In genomic region chr7:30730064-30730722, GRCm38 (mm10) we compare ENCODE assay signal across 11 mouse cellular contexts. TPM values are rescaled to one million over a fixed set of nuclear protein-coding genes. Genes with fewer than 3 reads are reported as not detected.
A peak's percentile ranks its signal among the peaks of the same experiment; 100 is the strongest.
DNase-seq lines count a peak whose midpoint lies in the region; ATAC-seq and TF ChIP-seq lines count a peak whose summit lies in the region.
"Not testable (repeated sequence)": the region's sequence is repeated elsewhere in the genome, so short reads cannot be mapped to it uniquely, and the experiment has no call there.
"Had no signal": no experiment of that assay in that cellular context is flagged by ENCODE, and none has a peak within 500 bp of the region (broad histone marks: within the 10 kb centered on the region; RNA-seq: fewer than 3 reads in every experiment).

No protein-coding gene starts in this region.

- H3K4me2 ChIP-seq in heart, embryonic 15.5 days: peak overlapping the region; percentile 82
- H3K4me2 ChIP-seq in intestine, postnatal 0 days (replicated peaks; ENCODE audit: low read depth): peak overlapping the region; percentile 79
- H3K4me2 ChIP-seq in limb, embryonic 15.5 days: peak overlapping the region; percentile 71

- 4% methylated on average over 16 of the region's 22 CpGs for WGBS in cerebellum, adult 2 months
- 14% methylated on average over 22 of the region's 22 CpGs for whole genome bisulfite sequencing in heart, embryonic 15.5 days
- 15% methylated on average over 18 of the region's 22 CpGs for WGBS in intestine, postnatal 0 days
- 30% methylated on average over 11 of the region's 22 CpGs for WGBS in limb, embryonic 15.5 days
- WGBS in midbrain, embryonic 10.5 days: 44% methylated on average over 9 of the region's 22 CpGs

- H3K9ac ChIP-seq in ES-Bruce4 (ENCODE audit: low read depth, poor library complexity, severe bottlenecking): peak overlapping the region; percentile 71
- H3K9ac ChIP-seq in heart, embryonic 15.5 days: peak overlapping the region; percentile 79
- peak overlapping the region; percentile 76; the same call in 1 of the 2 replicates for H3K9ac ChIP-seq in intestine, postnatal 0 days (ENCODE audit: low read depth, low read length)
- peak overlapping the region; percentile 50; the same call in 1 of the 2 replicates for H3K9ac ChIP-seq in limb, embryonic 15.5 days

- not testable (repeated sequence) for H3K4me1 ChIP-seq in ES-Bruce4 (ENCODE audit: control insufficient read depth, insufficient read depth, low read length); intestine, postnatal 0 days (replicated peaks; ENCODE audit: control insufficient read depth, insufficient read depth, low read length)
- H3K4me1 ChIP-seq in cerebellum, adult 2 months (ENCODE audit: control insufficient read depth, insufficient read depth, low read length): peaks cover 14% of the 10 kb centered on the region
- H3K4me1 ChIP-seq in heart, embryonic 15.5 days (replicated peaks): peaks cover 18% of the 10 kb centered on the region
- peaks cover 19% of the 10 kb centered on the region for H3K4me1 ChIP-seq in limb, embryonic 15.5 days
- H3K4me1 ChIP-seq in midbrain, embryonic 10.5 days: peaks cover 24% of the 10 kb centered on the region

- not testable (repeated sequence) for H3K9me3 ChIP-seq in ES-Bruce4 (replicated peaks; ENCODE audit: control insufficient read depth, insufficient read depth, low read length, poor library complexity, severe bottlenecking); heart, embryonic 15.5 days (replicated peaks); intestine, postnatal 0 days (ENCODE audit: control insufficient read depth); limb, embryonic 15.5 days; midbrain, embryonic 10.5 days (replicated peaks)

- ATAC-seq in erythroid progenitor cell, adult 5-6 weeks (replicated peaks; ENCODE audit: low FRiP score, poor library complexity, severe bottlenecking): peak; percentile 22
- not testable (repeated sequence) for ATAC-seq in heart, embryonic 15.5 days (replicated peaks; ENCODE audit: insufficient number of reproducible peaks, insufficient read depth, low FRiP score, low read depth); intestine, postnatal 0 days; limb, embryonic 15.5 days (ENCODE audit: insufficient number of reproducible peaks, low FRiP score, low TSS enrichment, low read depth)

- H3K27me3 ChIP-seq in ES-Bruce4 (ENCODE audit: control insufficient read depth, insufficient read depth, low read length, poor library complexity, severe bottlenecking); cerebellum, adult 2 months (ENCODE audit: control insufficient read depth, insufficient read depth, low read length); heart, embryonic 15.5 days; intestine, postnatal 0 days (replicated peaks; ENCODE audit: control insufficient read depth, insufficient read depth, low read length); limb, embryonic 15.5 days; midbrain, embryonic 10.5 days (ENCODE audit: low read depth, poor library complexity, severe bottlenecking): not testable (repeated sequence)

- not testable (repeated sequence) for TF ChIP-seq EP300 in ES-Bruce4 (IDR thresholded peaks at IDR 0.05; ENCODE audit: insufficient read depth, low read depth, low read length)

- H3K4me3 ChIP-seq in ES-Bruce4 (ENCODE audit: low read depth, low read length): peak overlapping the region; percentile 83
- peak overlapping the region; percentile 97 for H3K4me3 ChIP-seq in cerebellum, adult 2 months (replicated peaks; ENCODE audit: insufficient read depth, low read depth, low read length)
- H3K4me3 ChIP-seq in heart, embryonic 15.5 days: peak overlapping the region; percentile 67
- H3K4me3 ChIP-seq in intestine, postnatal 0 days (ENCODE audit: low read depth, low read length): peak overlapping the region; percentile 81
- peak overlapping the region; percentile 69 for H3K4me3 ChIP-seq in limb, embryonic 15.5 days
- H3K4me3 ChIP-seq in midbrain, embryonic 10.5 days: peak overlapping the region; percentile 86

- TF ChIP-seq CTCF in ES-Bruce4 (IDR thresholded peaks at IDR 0.05; ENCODE audit: low read depth, low read length); cerebellum, adult 2 months (IDR thresholded peaks at IDR 0.05; ENCODE audit: borderline replicate concordance, insufficient read depth, low read depth, low read length); intestine, postnatal 0 days (IDR thresholded peaks at IDR 0.05; ENCODE audit: low read depth): not testable (repeated sequence)

- TF ChIP-seq POLR2A in ES-Bruce4 (IDR thresholded peaks at IDR 0.05; ENCODE audit: insufficient read depth, low read length); cerebellum, adult 2 months (IDR thresholded peaks at IDR 0.05; ENCODE audit: borderline replicate concordance, insufficient read depth, low read length): not testable (repeated sequence)

- H3K36me3 ChIP-seq in ES-Bruce4 (ENCODE audit: control insufficient read depth, insufficient read depth, low read length, poor library complexity, severe bottlenecking): not testable (repeated sequence)
- H3K36me3 ChIP-seq in heart, embryonic 15.5 days: peaks cover 12% of the 10 kb centered on the region
- peaks cover 24% of the 10 kb centered on the region for H3K36me3 ChIP-seq in intestine, postnatal 0 days (ENCODE audit: control insufficient read depth, insufficient read depth)
- peaks cover 49% of the 10 kb centered on the region for H3K36me3 ChIP-seq in limb, embryonic 15.5 days
- H3K36me3 ChIP-seq in midbrain, embryonic 10.5 days: peaks cover 53% of the 10 kb centered on the region

- peak overlapping the region; percentile 52 for H3K27ac ChIP-seq in ES-Bruce4 (ENCODE audit: insufficient read depth, low read length)
- H3K27ac ChIP-seq in cerebellum, adult 2 months (ENCODE audit: insufficient read depth, low read length): peak overlapping the region; percentile 86
- H3K27ac ChIP-seq in heart, embryonic 15.5 days: peak overlapping the region; percentile 92
- H3K27ac ChIP-seq in intestine, postnatal 0 days (ENCODE audit: low read depth, low read length): peak overlapping the region; percentile 88
- peak overlapping the region; percentile 89 for H3K27ac ChIP-seq in limb, embryonic 15.5 days
- H3K27ac ChIP-seq in midbrain, embryonic 10.5 days (replicated peaks): peak overlapping the region; percentile 91

- DNase-seq in cerebellum, adult 2 months: peak; percentile 28 to 37
- not testable (repeated sequence) for DNase-seq in midbrain, embryonic 10.5 days (ENCODE audit: low spot score)
- DNase-seq in retina, postnatal 1 day: peak; percentile 23

RNA-seq across cellular contexts. Expression of gene Tmem147, which starts 0.9 kb away (rescaled TPM):
- 66.7 and 75.8 TPM in 2 replicates for polyA plus RNA-seq in ES-Bruce4 (2011; ENCODE audit: insufficient read depth, insufficient read length, low read depth, missing spikeins)
- polyA plus RNA-seq in cerebellum, adult 2 months (2012; rRNA removed): 247 TPM in 2 replicates
- 5.4 and 21.0 TPM in 2 replicates for total RNA-seq in erythroid progenitor cell, adult 5-6 weeks (2015; ENCODE audit: low replicate concordance)
- total RNA-seq in erythroid progenitor cell, adult 5-6 weeks (2017; ENCODE audit: low replicate concordance): 5.1 and 11.2 TPM in 2 replicates
- polyA plus RNA-seq in heart, embryonic 15.5 days (2015; fragmentation: Nextera tagmentation; extraction: Ambion mirVana): 167 and 172 TPM in 2 replicates
- 158 and 161 TPM in 2 replicates for polyA plus RNA-seq in intestine, postnatal 0 days (2015; fragmentation: Nextera tagmentation; extraction: Ambion mirVana)
- polyA plus RNA-seq in limb, embryonic 15.5 days (2015; fragmentation: Nextera tagmentation; extraction: Ambion mirVana): 197 and 199 TPM in 2 replicates
- 155 and 164 TPM in 2 replicates for polyA plus RNA-seq in midbrain, embryonic 10.5 days (2016; fragmentation: Nextera tagmentation; extraction: Ambion mirVana)

RNA-seq across cellular contexts. Expression of gene Gapdhs, which starts 13.3 kb away (rescaled TPM):
- polyA plus RNA-seq in ES-Bruce4 (2011; ENCODE audit: insufficient read depth, insufficient read length, low read depth, missing spikeins): not detected in 2 replicates
- polyA plus RNA-seq in cerebellum, adult 2 months (2012; rRNA removed): not detected in 2 replicates
- total RNA-seq in erythroid progenitor cell, adult 5-6 weeks (2015; ENCODE audit: low replicate concordance): not detected in 2 replicates
- total RNA-seq in erythroid progenitor cell, adult 5-6 weeks (2017; ENCODE audit: low replicate concordance): not detected in 2 replicates
- polyA plus RNA-seq in heart, embryonic 15.5 days (2015; fragmentation: Nextera tagmentation; extraction: Ambion mirVana): 0.13 TPM in 1 of 2 replicates, not detected in the other
- polyA plus RNA-seq in intestine, postnatal 0 days (2015; fragmentation: Nextera tagmentation; extraction: Ambion mirVana): not detected in 2 replicates
- 0.52 and 0.66 TPM in 2 replicates for polyA plus RNA-seq in limb, embryonic 15.5 days (2015; fragmentation: Nextera tagmentation; extraction: Ambion mirVana)
- 0.33 and 0.40 TPM in 2 replicates for polyA plus RNA-seq in midbrain, embryonic 10.5 days (2016; fragmentation: Nextera tagmentation; extraction: Ambion mirVana)
- total RNA-seq: adrenal gland, adult 8-10 months; gastrocnemius, adult 8-10 months; hematopoietic stem cell, adult 5-6 weeks had no signal

RNA-seq across cellular contexts. Expression of gene Atp4a, which starts 18.2 kb away (rescaled TPM):
- polyA plus RNA-seq in ES-Bruce4 (2011; ENCODE audit: insufficient read depth, insufficient read length, low read depth, missing spikeins): 1.4 and 1.6 TPM in 2 replicates
- 0.33 and 0.39 TPM in 2 replicates for polyA plus RNA-seq in cerebellum, adult 2 months (2012; rRNA removed)
- total RNA-seq in erythroid progenitor cell, adult 5-6 weeks (2015; ENCODE audit: low replicate concordance): 4.0 TPM in 1 of 2 replicates, not detected in the other
- not detected in 2 replicates for total RNA-seq in erythroid progenitor cell, adult 5-6 weeks (2017; ENCODE audit: low replicate concordance)
- polyA plus RNA-seq in heart, embryonic 15.5 days (2015; fragmentation: Nextera tagmentation; extraction: Ambion mirVana): 0.37 and 0.62 TPM in 2 replicates
- 0.35 and 0.80 TPM in 2 replicates for polyA plus RNA-seq in intestine, postnatal 0 days (2015; fragmentation: Nextera tagmentation; extraction: Ambion mirVana)
- 0.19 and 0.99 TPM in 2 replicates for polyA plus RNA-seq in limb, embryonic 15.5 days (2015; fragmentation: Nextera tagmentation; extraction: Ambion mirVana)
- polyA plus RNA-seq in midbrain, embryonic 10.5 days (2016; fragmentation: Nextera tagmentation; extraction: Ambion mirVana): 0.89 and 1.1 TPM in 2 replicates
- total RNA-seq: hematopoietic stem cell, adult 5-6 weeks had no signal

RNA-seq across cellular contexts. Expression of gene Sbsn, which starts 21.1 kb away (rescaled TPM):
- polyA plus RNA-seq in ES-Bruce4 (2011; ENCODE audit: insufficient read depth, insufficient read length, low read depth, missing spikeins): 12.4 and 14.6 TPM in 2 replicates
- 6.3 and 6.9 TPM in 2 replicates for polyA plus RNA-seq in cerebellum, adult 2 months (2012; rRNA removed)
- not detected in 2 replicates for total RNA-seq in erythroid progenitor cell, adult 5-6 weeks (2015; ENCODE audit: low replicate concordance)
- not detected in 2 replicates for total RNA-seq in erythroid progenitor cell, adult 5-6 weeks (2017; ENCODE audit: low replicate concordance)
- 1.2 and 1.5 TPM in 2 replicates for polyA plus RNA-seq in heart, embryonic 15.5 days (2015; fragmentation: Nextera tagmentation; extraction: Ambion mirVana)
- 2.7 and 2.9 TPM in 2 replicates for polyA plus RNA-seq in intestine, postnatal 0 days (2015; fragmentation: Nextera tagmentation; extraction: Ambion mirVana)
- polyA plus RNA-seq in limb, embryonic 15.5 days (2015; fragmentation: Nextera tagmentation; extraction: Ambion mirVana): 293 and 299 TPM in 2 replicates
- polyA plus RNA-seq in midbrain, embryonic 10.5 days (2016; fragmentation: Nextera tagmentation; extraction: Ambion mirVana): 0.51 and 0.65 TPM in 2 replicates

RNA-seq across cellular contexts. Expression of gene 2200002J24Rik, which starts 31.5 kb away (rescaled TPM):
- not detected in 2 replicates for polyA plus RNA-seq in ES-Bruce4 (2011; ENCODE audit: insufficient read depth, insufficient read length, low read depth, missing spikeins)
- polyA plus RNA-seq in cerebellum, adult 2 months (2012; rRNA removed): not detected in 2 replicates
- total RNA-seq in erythroid progenitor cell, adult 5-6 weeks (2015; ENCODE audit: low replicate concordance): not detected in 2 replicates
- total RNA-seq in erythroid progenitor cell, adult 5-6 weeks (2017; ENCODE audit: low replicate concordance): not detected in 2 replicates
- polyA plus RNA-seq in heart, embryonic 15.5 days (2015; fragmentation: Nextera tagmentation; extraction: Ambion mirVana): 1.0 and 1.4 TPM in 2 replicates
- polyA plus RNA-seq in intestine, postnatal 0 days (2015; fragmentation: Nextera tagmentation; extraction: Ambion mirVana): 4.6 and 6.0 TPM in 2 replicates
- polyA plus RNA-seq in limb, embryonic 15.5 days (2015; fragmentation: Nextera tagmentation; extraction: Ambion mirVana): 1.1 and 1.4 TPM in 2 replicates
- polyA plus RNA-seq in midbrain, embryonic 10.5 days (2016; fragmentation: Nextera tagmentation; extraction: Ambion mirVana): not detected in 2 replicates
- total RNA-seq: gastrocnemius, adult 8-10 months; hematopoietic stem cell, adult 5-6 weeks had no signal
